Comparison of ENCODE assay signal across 8 mouse cellular contexts in the genomic region with DNA sequence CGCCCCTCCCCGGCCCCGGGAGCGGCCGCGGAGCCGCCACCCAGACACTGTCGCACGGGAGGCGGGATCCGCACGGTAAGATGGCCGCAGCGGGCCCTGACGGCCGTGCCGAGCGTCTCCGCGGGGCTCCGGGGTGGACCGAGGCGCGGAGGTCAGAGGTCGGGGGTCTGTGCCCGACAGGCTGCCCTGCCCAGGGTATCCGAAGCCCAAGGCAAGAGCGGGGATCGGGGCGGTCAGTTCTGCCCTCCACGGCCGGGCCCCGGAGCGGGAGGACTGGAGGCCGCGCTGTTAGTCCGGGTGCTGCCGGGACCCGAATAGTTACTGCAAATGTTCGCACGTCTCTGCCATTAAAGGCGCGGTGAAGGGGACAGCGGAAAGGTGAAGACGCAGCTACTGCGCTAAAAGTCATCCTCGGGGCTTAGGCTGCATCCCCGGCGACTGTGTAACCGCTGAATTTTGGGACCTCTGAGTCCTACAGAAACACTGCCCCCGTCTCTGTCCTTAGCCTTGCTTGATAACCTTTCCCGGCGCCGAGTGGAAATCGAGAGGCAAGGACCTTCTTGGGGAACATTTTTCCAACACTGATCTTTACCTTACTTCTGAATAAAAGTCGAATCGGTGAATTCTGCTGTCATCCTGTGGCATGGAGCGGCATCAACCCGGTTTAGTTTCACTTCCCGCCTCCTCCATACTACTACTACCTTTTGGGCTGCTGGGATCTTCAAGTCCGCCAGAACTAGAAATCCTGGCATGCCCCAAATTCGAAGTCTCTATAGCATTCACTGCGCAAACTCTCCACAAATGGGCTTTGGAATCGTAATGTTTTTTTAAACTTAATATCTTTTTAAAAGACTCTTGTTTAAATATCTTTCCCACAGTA. TPM values are rescaled to one million over a fixed set of nuclear protein-coding genes. Genes with fewer than 3 reads are reported as not detected.
DNase-seq lines count a peak whose midpoint lies in the region; ATAC-seq and TF ChIP-seq lines count a peak whose summit lies in the region.

No protein-coding gene starts in this region.

- H3K36me3 ChIP-seq in thymus, adult 2 months (ENCODE audit: control insufficient read depth, insufficient read depth, low read length) = peaks cover 12% of the 10 kb centered on the region
- H3K36me3 ChIP-seq in hindbrain, embryonic 16.5 days (ENCODE audit: control insufficient read depth, insufficient read depth, low read length) = peaks cover 9% of the 10 kb centered on the region
- peaks cover 12% of the 10 kb centered on the region; the same call in 1 of the 2 replicates for H3K36me3 ChIP-seq in midbrain, embryonic 15.5 days (replicated peaks)

- no peak for DNase-seq in cerebellum, postnatal 14 days
- no peak for DNase-seq in thymus, adult 2 months
- no peak for DNase-seq in thymus, postnatal 14 days
- DNase-seq in gastrocnemius, postnatal 14 days = no peak
- DNase-seq in spleen, postnatal 10 days (ENCODE audit: low spot score in 2 of 2) = no peak

- intact Hi-C loops in gastrocnemius, postnatal 14 days (cut with DNase I; ENCODE audit: low total_unique reads) = no loop called here

- H3K4me3 ChIP-seq in thymus, adult 2 months (ENCODE audit: control insufficient read depth, insufficient read depth, low read length) = peak overlapping the region; percentile 92
- peak overlapping the region; percentile 100 for H3K4me3 ChIP-seq in hindbrain, embryonic 16.5 days (ENCODE audit: low read length)
- H3K4me3 ChIP-seq in midbrain, embryonic 15.5 days = peak overlapping the region; percentile 74

- WGBS in thymus, adult 2 months = 2% methylated on average over 64 of the region's 64 CpGs
- 2% methylated on average over 58 of the region's 64 CpGs for WGBS in hindbrain, embryonic 16.5 days
- 3% methylated on average over 53 of the region's 64 CpGs for WGBS in midbrain, embryonic 15.5 days

- H3K4me2 ChIP-seq in hindbrain, embryonic 16.5 days (ENCODE audit: low read length) = peak overlapping the region; percentile 89
- peak overlapping the region; percentile 60 for H3K4me2 ChIP-seq in midbrain, embryonic 15.5 days

- H3K9me3 ChIP-seq in hindbrain, embryonic 16.5 days (ENCODE audit: control insufficient read depth, low read length) = no peaks in the 10 kb centered on the region
- H3K9me3 ChIP-seq in midbrain, embryonic 15.5 days = no peaks in the 10 kb centered on the region

- peak overlapping the region; percentile 100 for H3K9ac ChIP-seq in hindbrain, embryonic 16.5 days (ENCODE audit: low read depth, low read length)
- H3K9ac ChIP-seq in midbrain, embryonic 15.5 days = peak overlapping the region; percentile 86

- H3K4me1 ChIP-seq in thymus, adult 2 months (replicated peaks; ENCODE audit: control insufficient read depth, insufficient read depth, low read length) = peaks cover 13% of the 10 kb centered on the region
- peaks cover 18% of the 10 kb centered on the region for H3K4me1 ChIP-seq in hindbrain, embryonic 16.5 days (ENCODE audit: control insufficient read depth, insufficient read depth, low read depth, low read length)
- peaks cover 31% of the 10 kb centered on the region for H3K4me1 ChIP-seq in midbrain, embryonic 15.5 days

- no peak; the same call in 1 of the 2 replicates for TF ChIP-seq POLR2A in thymus, adult 2 months (IDR thresholded peaks at IDR 0.05; ENCODE audit: control insufficient read depth, extremely low read depth, insufficient read depth, low read length, poor library complexity)

- no peaks in the 10 kb centered on the region for H3K27me3 ChIP-seq in thymus, adult 2 months (ENCODE audit: control insufficient read depth, insufficient read depth, low read length)
- no peaks in the 10 kb centered on the region for H3K27me3 ChIP-seq in hindbrain, embryonic 16.5 days (replicated peaks; ENCODE audit: control insufficient read depth, insufficient read depth, low read length)
- H3K27me3 ChIP-seq in midbrain, embryonic 15.5 days (replicated peaks) = no peaks in the 10 kb centered on the region

- peak; percentile 41 for ATAC-seq in cerebellum, adult (ENCODE audit: insufficient number of reproducible peaks, low FRiP score, low TSS enrichment)
- ATAC-seq in hindbrain, embryonic 16.5 days = peak; percentile 61
- ATAC-seq in midbrain, embryonic 15.5 days (replicated peaks) = peak; percentile 78

- TF ChIP-seq CTCF in thymus, adult 2 months (IDR thresholded peaks at IDR 0.05; ENCODE audit: borderline replicate concordance, control insufficient read depth, extremely low read depth, insufficient read depth, low read length, poor library complexity) = no peak

- peak overlapping the region; percentile 19; the same call in 1 of the 2 replicates for H3K27ac ChIP-seq in thymus, adult 2 months (ENCODE audit: control insufficient read depth, insufficient read depth, low read length)
- H3K27ac ChIP-seq in hindbrain, embryonic 16.5 days (ENCODE audit: low read depth, low read length) = peak overlapping the region; percentile 92
- peak overlapping the region; percentile 83 for H3K27ac ChIP-seq in midbrain, embryonic 15.5 days

RNA-seq across cellular contexts. Expression of a gene that starts 0.6 kb away (rescaled TPM):
- polyA plus RNA-seq in thymus, adult 2 months (2012; rRNA removed) = 34.9 and 35.5 TPM in 2 replicates
- polyA plus RNA-seq in hindbrain, embryonic 16.5 days (2015; fragmentation: Nextera tagmentation; extraction: Ambion mirVana) = 52.8 and 58.9 TPM in 2 replicates
- polyA plus RNA-seq in midbrain, embryonic 15.5 days (2015; fragmentation: Nextera tagmentation; extraction: Ambion mirVana) = 56.1 and 60.7 TPM in 2 replicates
- 10 to 100 TPM; 38.5 to 40.5 TPM for total RNA-seq in gastrocnemius, postnatal 14 days (2021)

RNA-seq across cellular contexts. Expression of a gene that starts 0.7 kb away (rescaled TPM):
- 40.7 and 42.2 TPM in 2 replicates for polyA plus RNA-seq in thymus, adult 2 months (2012; rRNA removed)
- polyA plus RNA-seq in hindbrain, embryonic 16.5 days (2015; fragmentation: Nextera tagmentation; extraction: Ambion mirVana) = 20.7 and 21.7 TPM in 2 replicates
- 29.0 and 30.1 TPM in 2 replicates for polyA plus RNA-seq in midbrain, embryonic 15.5 days (2015; fragmentation: Nextera tagmentation; extraction: Ambion mirVana)
- 10 to 100 TPM; 18.9 to 19.7 TPM for total RNA-seq in gastrocnemius, postnatal 14 days (2021)

RNA-seq across cellular contexts. Expression of a gene that starts 14.5 kb away (rescaled TPM):
- 24.9 and 26.4 TPM in 2 replicates for polyA plus RNA-seq in thymus, adult 2 months (2012; rRNA removed)
- 0.19 and 0.42 TPM in 2 replicates for polyA plus RNA-seq in hindbrain, embryonic 16.5 days (2015; fragmentation: Nextera tagmentation; extraction: Ambion mirVana)
- polyA plus RNA-seq in midbrain, embryonic 15.5 days (2015; fragmentation: Nextera tagmentation; extraction: Ambion mirVana) = 0.17 and 0.26 TPM in 2 replicates
- total RNA-seq in gastrocnemius, postnatal 14 days (2021) = under 1 TPM; 0.39 to 0.51 TPM

Comparison
In these comparisons a context has a peak if more than half of its experiments do, and no peak if none do; other contexts are left out.
1. H3K27ac ChIP-seq: peak in every context shown above with its lines; median percentile 92 in hindbrain, embryonic 16.5 days; 83 in midbrain, embryonic 15.5 days; 19 in thymus, adult 2 months.
2. RNA of a gene that starts 14.5 kb away (polyA plus RNA-seq): 24.9 to 26.4 TPM in thymus, adult 2 months; 0.19 to 0.42 TPM in hindbrain, embryonic 16.5 days and 0.17 to 0.26 TPM in midbrain, embryonic 15.5 days; every median in the first group is over 10 times any median in the second.
3. Peak in every context shown above with its lines, with median percentiles within 50 percentile points of each other: ATAC-seq and H3K4me3 ChIP-seq.